Mouse (Mus musculus) gonadal fat pad, adult 2 months (tissue): ENCODE data around the gene Actr1b. TPM values are rescaled to one million over a fixed set of nuclear protein-coding genes. Genes with fewer than 3 reads are reported as not detected.
A peak's percentile ranks its signal among the peaks of the same experiment; 100 is the strongest.
"Not testable (repeated sequence)": the region's sequence is repeated elsewhere in the genome, so short reads cannot be mapped to it uniquely, and the experiment has no call there.

ENCODE experiments used
- DNase-seq: peaks from one replicate; pipeline ENCODE4 v3.0.0-alpha.2; 2012; ENCODE audit warnings: low read depth
- polyA plus RNA-seq: library from polyadenylated mRNA; depleted of rRNA; stranded (reverse); fragments of >200 nt; gene quantifications from 2 replicates; pipeline ENCODE4 v1.2.3, GENCODE M21; 2012

Gene Actr1b
- polyA plus RNA-seq, 1 experiment = 123 TPM

GRCm38 (mm10) chr1:36707166-36707565 is 7.1 kb downstream of the Actr1b start:
- DNase-seq = no peak

GRCm38 (mm10) chr1:36697030-36697429 is 17.2 kb downstream of the Actr1b start:
- DNase-seq = no peak

GRCm38 (mm10) chr1:36696411-36696810 is 17.8 kb downstream of the Actr1b start:
- DNase-seq = no peak

- no peak for DNase-seq
Observed at GRCm38 (mm10) chr1:36694871-36695270, 19.4 kb downstream of the Actr1b start.

GRCm38 (mm10) chr1:36691271-36692155 is 22.7 kb downstream of the Actr1b start, which contains the start of gene Cox5b:
Cox5b (plus strand) TSS chr1:36691449.
- peak; percentile 70 for DNase-seq

GRCm38 (mm10) chr1:36690671-36691235 is 23.5 kb downstream of the Actr1b start:
- DNase-seq = no peak

- no peak for DNase-seq
Observed at GRCm38 (mm10) chr1:36683810-36684467, 30.3 kb downstream of the Actr1b start.

GRCm38 (mm10) chr1:36682620-36683355 is 31.4 kb downstream of the Actr1b start, which contains the start of gene Fam178b:
Fam178b (minus strand) TSS chr1:36683183.
- no peak for DNase-seq

- DNase-seq = no peak
Observed at GRCm38 (mm10) chr1:36680893-36681292, 33.3 kb downstream of the Actr1b start.

GRCm38 (mm10) chr1:36674936-36675335 is 39.3 kb downstream of the Actr1b start:
- no peak for DNase-seq

GRCm38 (mm10) chr1:36672648-36673350 is 41.4 kb downstream of the Actr1b start:
- no peak for DNase-seq

- no peak for DNase-seq
Observed at GRCm38 (mm10) chr1:36671260-36671659, 43.0 kb downstream of the Actr1b start.

- no peak for DNase-seq
Observed at GRCm38 (mm10) chr1:36670256-36670655, 44.0 kb downstream of the Actr1b start.

GRCm38 (mm10) chr1:36668007-36668406 is 46.2 kb downstream of the Actr1b start:
- DNase-seq = not testable (repeated sequence)

- DNase-seq = no peak
Observed at GRCm38 (mm10) chr1:36665934-36666333, 48.3 kb downstream of the Actr1b start.

- DNase-seq = no peak
Observed at GRCm38 (mm10) chr1:36665165-36665723, 49.0 kb downstream of the Actr1b start.

- no peak for DNase-seq
Observed at GRCm38 (mm10) chr1:36664457-36664856, 49.8 kb downstream of the Actr1b start.

- no peak for DNase-seq
Observed at GRCm38 (mm10) chr1:36658621-36659399, 55.4 kb downstream of the Actr1b start.

- DNase-seq = no peak
Observed at GRCm38 (mm10) chr1:36657658-36658415, 56.4 kb downstream of the Actr1b start.
